Mouse (Mus musculus): ENCODE results near the gene Ccdc136. TPM values are rescaled to one million over a fixed set of nuclear protein-coding genes. Genes with fewer than 3 reads are reported as not detected.

Gene Ccdc136
- total RNA-seq, 2 experiments from 2014 or later: 1.5 TPM; not detected in 1

- ATAC-seq (ENCODE audit: poor library complexity, severe bottlenecking): no peak
These were observed 4.3 kb upstream of the Ccdc136 start for GRCm38 (mm10) chr6:29391802-29392201.

- no peak for ATAC-seq (ENCODE audit: poor library complexity, severe bottlenecking)
These were observed 1.8 kb upstream of the Ccdc136 start for GRCm38 (mm10) chr6:29394286-29394685.

GRCm38 (mm10) chr6:29396714-29397540 lies 818 bp downstream of the Ccdc136 start:
- no peak for ATAC-seq (ENCODE audit: poor library complexity, severe bottlenecking)

GRCm38 (mm10) chr6:29397575-29397974 lies 1.5 kb downstream of the Ccdc136 start:
- no peak for ATAC-seq (ENCODE audit: poor library complexity, severe bottlenecking)

- ATAC-seq (ENCODE audit: poor library complexity, severe bottlenecking): no peak
These were observed 3.7 kb downstream of the Ccdc136 start for GRCm38 (mm10) chr6:29399851-29400250.

GRCm38 (mm10) chr6:29402693-29403342 lies 6.7 kb downstream of the Ccdc136 start:
- no peak for ATAC-seq (ENCODE audit: poor library complexity, severe bottlenecking)

- ATAC-seq (ENCODE audit: poor library complexity, severe bottlenecking): no peak
These were observed 10.3 kb downstream of the Ccdc136 start for GRCm38 (mm10) chr6:29406412-29406811.

- ATAC-seq (ENCODE audit: poor library complexity, severe bottlenecking): no peak
These were observed 19.3 kb downstream of the Ccdc136 start for GRCm38 (mm10) chr6:29415446-29415845.

- no peak; the same call in 1 of the 2 replicates for ATAC-seq (ENCODE audit: poor library complexity, severe bottlenecking)
These were observed 24.5 kb downstream of the Ccdc136 start for GRCm38 (mm10) chr6:29420596-29420995.

- ATAC-seq (ENCODE audit: poor library complexity, severe bottlenecking): no peak
These were observed 29.0 kb downstream of the Ccdc136 start for GRCm38 (mm10) chr6:29425118-29425517.

GRCm38 (mm10) chr6:29426331-29426730 lies 30.2 kb downstream of the Ccdc136 start:
- no peak for ATAC-seq (ENCODE audit: poor library complexity, severe bottlenecking)

- ATAC-seq (ENCODE audit: poor library complexity, severe bottlenecking): no peak
These were observed 32.1 kb downstream of the Ccdc136 start for GRCm38 (mm10) chr6:29428171-29428570.

GRCm38 (mm10) chr6:29430681-29431420 lies 34.7 kb downstream of the Ccdc136 start:
- no peak for ATAC-seq (ENCODE audit: poor library complexity, severe bottlenecking)

- no peak for ATAC-seq (ENCODE audit: poor library complexity, severe bottlenecking)
These were observed 35.4 kb downstream of the Ccdc136 start for GRCm38 (mm10) chr6:29431473-29431872.

GRCm38 (mm10) chr6:29432156-29432555 lies 36.0 kb downstream of the Ccdc136 start:
- no peak for ATAC-seq (ENCODE audit: poor library complexity, severe bottlenecking)

- ATAC-seq (ENCODE audit: poor library complexity, severe bottlenecking): no peak
These were observed 36.5 kb downstream of the Ccdc136 start for GRCm38 (mm10) chr6:29432676-29433037.

- ATAC-seq (ENCODE audit: poor library complexity, severe bottlenecking): no peak
These were observed 37.1 kb downstream of the Ccdc136 start, which contains the start of gene Flnc for GRCm38 (mm10) chr6:29433038-29433803. Flnc (plus strand) TSS chr6:29433256.

- ATAC-seq (ENCODE audit: poor library complexity, severe bottlenecking): no peak
These were observed 38.0 kb downstream of the Ccdc136 start for GRCm38 (mm10) chr6:29433804-29434795.

GRCm38 (mm10) chr6:29434911-29435691 lies 39.0 kb downstream of the Ccdc136 start:
- no peak for ATAC-seq (ENCODE audit: poor library complexity, severe bottlenecking)
